Comparison of ENCODE assay signal across 20 mouse cellular contexts in genomic region chr13:55850726-55851125, GRCm38 (mm10). TPM values are rescaled to one million over a fixed set of nuclear protein-coding genes. Genes with fewer than 3 reads are reported as not detected.
DNase-seq lines count a peak whose midpoint lies in the region; ATAC-seq and TF ChIP-seq lines count a peak whose summit lies in the region.
"Had no signal": no experiment of that assay in that cellular context is flagged by ENCODE, and none has a peak within 500 bp of the region (broad histone marks: within the 10 kb centered on the region; RNA-seq: fewer than 3 reads in every experiment).

No protein-coding gene starts in this region.

- H3K4me3 ChIP-seq in midbrain, embryonic 10.5 days = no peak overlapping the region
- H3K4me3 ChIP-seq in midbrain, embryonic 13.5 days (replicated peaks) = no peak overlapping the region
- H3K4me3 ChIP-seq in gastrocnemius, adult 2 months = no peak overlapping the region
- no peak overlapping the region for H3K4me3 ChIP-seq in intestine, embryonic 16.5 days (ENCODE audit: low read length)
- H3K4me3 ChIP-seq: embryonic facial prominence, embryonic 13.5 days; forebrain, embryonic 13.5 days; heart, embryonic 12.5 days; hindbrain, embryonic 13.5 days had no signal

- no peak for ATAC-seq in midbrain, embryonic 13.5 days
- no peak for ATAC-seq in intestine, embryonic 16.5 days
- no peak for ATAC-seq in erythroid progenitor cell, adult 5-6 weeks (replicated peaks; ENCODE audit: low FRiP score, poor library complexity, severe bottlenecking)
- ATAC-seq: forebrain, embryonic 13.5 days; forebrain, postnatal 0 days; hindbrain, postnatal 0 days had no signal

- H3K9me3 ChIP-seq in midbrain, embryonic 10.5 days (replicated peaks) = no peaks in the 10 kb centered on the region
- H3K9me3 ChIP-seq in midbrain, embryonic 13.5 days = no peaks in the 10 kb centered on the region
- no peaks in the 10 kb centered on the region for H3K9me3 ChIP-seq in intestine, embryonic 16.5 days (ENCODE audit: control insufficient read depth, low read length)
- H3K9me3 ChIP-seq: embryonic facial prominence, embryonic 13.5 days; forebrain, embryonic 13.5 days; heart, embryonic 12.5 days; hindbrain, embryonic 13.5 days had no signal

- peaks cover 96% of the 10 kb centered on the region for H3K27me3 ChIP-seq in midbrain, embryonic 10.5 days (ENCODE audit: low read depth, poor library complexity, severe bottlenecking)
- H3K27me3 ChIP-seq in midbrain, embryonic 13.5 days = peaks cover 69% of the 10 kb centered on the region
- H3K27me3 ChIP-seq in intestine, embryonic 16.5 days (replicated peaks; ENCODE audit: control insufficient read depth, insufficient read depth, low read length) = peaks cover 7% of the 10 kb centered on the region; the same call in 1 of the 2 replicates

- no peak overlapping the region for H3K9ac ChIP-seq in midbrain, embryonic 13.5 days (replicated peaks)
- no peak overlapping the region for H3K9ac ChIP-seq in intestine, embryonic 16.5 days (ENCODE audit: low read depth, low read length)
- H3K9ac ChIP-seq: embryonic facial prominence, embryonic 13.5 days; forebrain, embryonic 13.5 days; forebrain, postnatal 0 days; heart, embryonic 12.5 days; hindbrain, embryonic 13.5 days had no signal

- 82% methylated on average over 5 of the region's 5 CpGs for WGBS in midbrain, embryonic 10.5 days
- 78% methylated on average over 5 of the region's 5 CpGs for WGBS in midbrain, embryonic 13.5 days
- 84% methylated on average over 5 of the region's 5 CpGs for WGBS in intestine, embryonic 16.5 days

- H3K4me2 ChIP-seq in midbrain, embryonic 13.5 days (replicated peaks) = no peak overlapping the region
- no peak overlapping the region for H3K4me2 ChIP-seq in intestine, embryonic 16.5 days (ENCODE audit: low read depth, low read length)
- H3K4me2 ChIP-seq: embryonic facial prominence, embryonic 13.5 days; forebrain, embryonic 13.5 days; heart, embryonic 12.5 days; hindbrain, embryonic 13.5 days had no signal

- H3K27ac ChIP-seq in midbrain, embryonic 10.5 days (replicated peaks) = 0 out of 2 replicates have a peak overlapping the region, but pooled peaks have one; percentile 17
- H3K27ac ChIP-seq in midbrain, embryonic 13.5 days = no peak overlapping the region
- H3K27ac ChIP-seq in gastrocnemius, adult 2 months = peak overlapping the region; percentile 84
- no peak overlapping the region for H3K27ac ChIP-seq in intestine, embryonic 16.5 days (ENCODE audit: low read length)
- H3K27ac ChIP-seq: embryonic facial prominence, embryonic 13.5 days; forebrain, embryonic 13.5 days; hindbrain, embryonic 13.5 days; hindbrain, postnatal 0 days had no signal

- no peak for TF ChIP-seq CTCF in gastrocnemius, adult 2 months (IDR thresholded peaks at IDR 0.05)

- H3K4me1 ChIP-seq in midbrain, embryonic 10.5 days = peaks cover 32% of the 10 kb centered on the region
- peaks cover 7% of the 10 kb centered on the region; the same call in 1 of the 2 replicates for H3K4me1 ChIP-seq in midbrain, embryonic 13.5 days (replicated peaks)
- peaks cover 27% of the 10 kb centered on the region for H3K4me1 ChIP-seq in intestine, embryonic 16.5 days (ENCODE audit: control insufficient read depth, insufficient read depth, low read length)
- H3K4me1 ChIP-seq: forebrain, embryonic 13.5 days had no signal

- no peaks in the 10 kb centered on the region for H3K36me3 ChIP-seq in midbrain, embryonic 10.5 days
- no peaks in the 10 kb centered on the region for H3K36me3 ChIP-seq in midbrain, embryonic 13.5 days
- H3K36me3 ChIP-seq in intestine, embryonic 16.5 days (ENCODE audit: control insufficient read depth, insufficient read depth, low read length) = no peaks in the 10 kb centered on the region
- H3K36me3 ChIP-seq: embryonic facial prominence, embryonic 13.5 days; heart, embryonic 12.5 days; hindbrain, embryonic 13.5 days had no signal

- no peak for DNase-seq in midbrain, embryonic 10.5 days (ENCODE audit: low spot score)
- DNase-seq in gastrocnemius, adult 2 months = peak; percentile 87
- DNase-seq in gastrocnemius, postnatal 14 days = peak; percentile 65
- DNase-seq: adrenal gland, adult 8-10 months; adrenal gland, postnatal 36 days; cerebellum, adult 2 months; cerebellum, postnatal 25 days; forebrain, postnatal 0 days; kidney, adult 18-20 months had no signal

- intact Hi-C loops in gastrocnemius, adult 2 months (cut with DNase I) = no loop called here
- intact Hi-C loops in gastrocnemius, postnatal 14 days (cut with DNase I; ENCODE audit: low total_unique reads) = no loop called here

RNA-seq across cellular contexts. Expression of gene Pitx1, which starts 14.7 kb away (rescaled TPM):
- polyA plus RNA-seq in midbrain, embryonic 10.5 days (2016; fragmentation: Nextera tagmentation; extraction: Ambion mirVana) = 0.42 TPM in 1 of 2 replicates, not detected in the other
- polyA plus RNA-seq in midbrain, embryonic 13.5 days (2015; fragmentation: Nextera tagmentation; extraction: Ambion mirVana) = 0.75 and 1.5 TPM in 2 replicates
- total RNA-seq in gastrocnemius, adult 2 months (2021) = under 1 TPM; 0.15 to 0.22 TPM
- under 1 TPM; 0.64 to 0.84 TPM for total RNA-seq in gastrocnemius, postnatal 14 days (2021)
- polyA plus RNA-seq in intestine, embryonic 16.5 days (2015; fragmentation: Nextera tagmentation; extraction: Ambion mirVana) = 9.0 and 9.1 TPM in 2 replicates
- total RNA-seq in erythroid progenitor cell, adult 5-6 weeks (2015; ENCODE audit: low replicate concordance) = not detected in 2 replicates
- not detected in 2 replicates for total RNA-seq in erythroid progenitor cell, adult 5-6 weeks (2017; ENCODE audit: low replicate concordance)
- total RNA-seq: adrenal gland, adult 8-10 months; adrenal gland, postnatal 36 days; forebrain, postnatal 0 days; heart, adult 18-20 months; hematopoietic stem cell, adult 5-6 weeks had no signal
- polyA plus RNA-seq: cortical plate, adult 2 months; forebrain, embryonic 13.5 days; forebrain, postnatal 0 days; hindbrain, postnatal 0 days had no signal

Comparison
In these comparisons a context has a peak if more than half of its experiments do, and no peak if none do; other contexts are left out.
1. H3K27ac ChIP-seq: peak in midbrain, embryonic 10.5 days (single experiment) and gastrocnemius, adult 2 months (single experiment); none in midbrain, embryonic 13.5 days (single experiment) and intestine, embryonic 16.5 days (single experiment).